Mouse (Mus musculus) kidney, adult 2 months (tissue): ENCODE measurements at regions not wholly inside any gene's neighbourhood (a gene's known extent, or its start where the extent isn't known, plus 50 kb on each side); places are given as distances from the start of the nearest gene placed in this dataset.

Experiments
- CTCF ChIP-seq: fragments of 200-500 bp; conservative IDR thresholded peaks from 2 replicates; pipeline ENCODE4 v1.5.1; 2011; ENCODE audit warnings: low read depth, mild to moderate bottlenecking, control low read depth, low read length, moderate library complexity, mixed read lengths; ENCODE audit not compliant: insufficient read depth, insufficient read length
- POLR2A ChIP-seq: fragments of 200-500 bp; IDR thresholded peaks from one replicate; pipeline ENCODE4 v1.6.1; 2011; ENCODE audit warnings: low read depth, low read length, control low read depth

GRCm38 (mm10) chr2:133821418-133821817, 269.5 kb downstream of the Bmp2 start:
- no peak for TF ChIP-seq CTCF
- no peak for TF ChIP-seq POLR2A
